Mouse (Mus musculus): ENCODE measurements around the gene Hoxc9.

The Hoxc9 gene

GRCm38 (mm10) chr15:102998608-102999182 lies 22.5 kb downstream of the Hoxc9 start:
- no peak for DNase-seq (ENCODE audit: low spot score in 2 of 2)

- DNase-seq (ENCODE audit: low spot score in 2 of 2), result peak; percentile 68 to 70
Observed at GRCm38 (mm10) chr15:102999183-102999831, 23.1 kb downstream of the Hoxc9 start.

- no peak for DNase-seq (ENCODE audit: low spot score in 2 of 2)
Observed at GRCm38 (mm10) chr15:102999955-103000354, 23.7 kb downstream of the Hoxc9 start.

GRCm38 (mm10) chr15:103000501-103000901 lies 24.3 kb downstream of the Hoxc9 start:
- DNase-seq (ENCODE audit: low spot score in 2 of 2), result no peak

DNA sequence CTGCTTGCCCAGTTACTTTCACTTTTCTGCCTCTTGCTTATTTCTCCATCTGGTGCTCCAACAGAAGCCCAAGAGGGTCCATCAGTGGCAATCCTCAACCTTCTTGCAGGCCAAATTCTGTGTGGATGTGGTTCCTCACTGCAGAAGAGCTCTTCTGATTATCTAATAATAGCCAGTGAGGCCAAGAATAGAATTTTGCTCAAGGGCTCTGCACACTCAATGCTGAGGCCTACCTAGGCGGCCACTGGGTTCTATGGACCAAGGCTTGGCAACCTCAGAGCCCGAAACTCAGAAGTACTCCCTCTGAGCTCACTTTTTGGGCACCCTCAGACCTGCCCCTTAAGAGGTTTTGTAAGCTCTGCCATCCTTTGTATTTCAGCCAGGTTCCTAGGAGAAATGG lies 25.1 kb downstream of the Hoxc9 start:
- DNase-seq (ENCODE audit: low spot score in 2 of 2), result no peak

GRCm38 (mm10) chr15:103002156-103002555 lies 25.9 kb downstream of the Hoxc9 start:
- no peak for DNase-seq (ENCODE audit: low spot score in 2 of 2)

DNA sequence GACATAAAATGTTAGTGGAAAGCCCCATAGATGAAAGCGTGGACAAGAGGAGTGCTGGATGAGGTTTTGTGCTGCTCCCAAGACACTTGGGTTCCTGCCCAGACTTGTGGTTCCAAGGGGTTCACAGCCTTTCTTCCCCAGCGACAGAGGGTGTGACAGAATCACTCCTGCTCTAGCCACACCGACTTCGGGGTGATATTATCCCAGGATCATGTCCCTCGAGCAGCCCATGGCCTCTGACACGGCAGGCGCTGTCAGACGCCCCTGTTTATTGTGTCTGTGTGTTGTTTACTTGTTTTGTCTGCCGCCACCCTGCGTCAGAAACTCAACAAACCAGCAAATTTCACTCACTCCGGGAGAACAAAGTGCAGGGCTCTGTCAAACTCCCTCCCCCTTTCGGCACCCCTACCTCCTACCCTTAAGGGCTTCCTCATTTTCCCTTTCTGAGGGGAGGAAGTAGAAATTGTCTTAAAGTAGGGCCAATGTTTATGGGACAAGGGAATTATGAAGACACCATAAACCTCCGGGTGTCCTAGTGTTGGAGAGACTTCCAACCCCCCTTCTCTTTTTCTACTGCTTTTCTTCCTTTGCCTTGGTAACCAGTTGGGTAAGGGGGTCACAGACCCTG lies 26.7 kb downstream of the Hoxc9 start:
- DNase-seq (ENCODE audit: low spot score in 2 of 2), result no peak

DNA sequence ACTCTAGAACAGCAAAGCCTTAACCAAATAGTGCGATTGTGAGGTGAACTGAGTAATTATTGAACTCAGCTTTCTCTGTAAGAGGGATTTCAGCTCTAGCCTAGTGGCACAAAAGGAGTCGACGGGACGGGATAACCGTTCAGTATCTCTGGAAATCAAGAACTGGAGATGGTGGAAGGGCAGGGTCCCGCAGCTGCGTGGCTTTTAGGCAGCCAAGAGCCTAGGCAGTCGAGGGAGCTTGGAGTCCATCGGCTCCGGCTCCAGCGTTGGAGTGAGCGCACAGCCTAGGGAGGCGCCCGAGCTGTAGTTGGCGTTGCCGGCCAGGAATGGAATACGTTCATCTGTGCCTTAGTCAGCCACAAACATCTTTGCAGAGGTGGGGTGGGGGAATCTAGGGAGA lies 29.1 kb downstream of the Hoxc9 start:
- no peak for DNase-seq (ENCODE audit: low spot score in 2 of 2)

- DNase-seq (ENCODE audit: low spot score in 2 of 2), result no peak
Observed at GRCm38 (mm10) chr15:103005797-103006196, 29.6 kb downstream of the Hoxc9 start.

DNA sequence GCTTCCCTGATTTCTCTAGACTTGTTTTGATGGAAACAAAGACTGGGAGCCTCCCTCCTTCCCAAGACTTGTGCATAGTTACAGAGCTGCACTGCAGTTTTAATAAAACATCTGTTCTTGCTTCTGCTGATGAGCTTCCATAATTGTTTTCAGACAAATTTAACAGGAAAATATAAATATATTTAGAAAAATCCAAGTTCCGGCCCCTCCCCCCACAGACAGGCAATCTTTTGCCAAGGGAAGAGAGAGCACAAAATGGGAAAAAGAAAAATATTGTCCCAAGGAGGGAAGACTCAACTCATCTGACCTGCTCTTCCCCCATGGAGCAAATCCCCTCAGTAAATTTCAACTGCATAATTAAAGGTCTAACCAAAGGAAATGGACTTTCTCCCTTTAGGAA lies 30.1 kb downstream of the Hoxc9 start:
- DNase-seq (ENCODE audit: low spot score in 2 of 2), result no peak

GRCm38 (mm10) chr15:103009265-103010111 lies 33.2 kb downstream of the Hoxc9 start:
- DNase-seq (ENCODE audit: low spot score in 2 of 2), result no peak

- DNase-seq (ENCODE audit: low spot score in 2 of 2), result no peak
Observed at GRCm38 (mm10) chr15:103010112-103010846, 34.0 kb downstream of the Hoxc9 start.

- no peak for DNase-seq (ENCODE audit: low spot score in 2 of 2)
Observed at GRCm38 (mm10) chr15:103010847-103011555, 34.8 kb downstream of the Hoxc9 start.

GRCm38 (mm10) chr15:103011928-103012486 lies 35.8 kb downstream of the Hoxc9 start:
- no peak for DNase-seq (ENCODE audit: low spot score in 2 of 2)

- peak in 1 of 2 experiments; percentile 21 for DNase-seq (ENCODE audit: low spot score in 2 of 2)
Observed at GRCm38 (mm10) chr15:103013238-103013984, 37.2 kb downstream of the Hoxc9 start.

DNA sequence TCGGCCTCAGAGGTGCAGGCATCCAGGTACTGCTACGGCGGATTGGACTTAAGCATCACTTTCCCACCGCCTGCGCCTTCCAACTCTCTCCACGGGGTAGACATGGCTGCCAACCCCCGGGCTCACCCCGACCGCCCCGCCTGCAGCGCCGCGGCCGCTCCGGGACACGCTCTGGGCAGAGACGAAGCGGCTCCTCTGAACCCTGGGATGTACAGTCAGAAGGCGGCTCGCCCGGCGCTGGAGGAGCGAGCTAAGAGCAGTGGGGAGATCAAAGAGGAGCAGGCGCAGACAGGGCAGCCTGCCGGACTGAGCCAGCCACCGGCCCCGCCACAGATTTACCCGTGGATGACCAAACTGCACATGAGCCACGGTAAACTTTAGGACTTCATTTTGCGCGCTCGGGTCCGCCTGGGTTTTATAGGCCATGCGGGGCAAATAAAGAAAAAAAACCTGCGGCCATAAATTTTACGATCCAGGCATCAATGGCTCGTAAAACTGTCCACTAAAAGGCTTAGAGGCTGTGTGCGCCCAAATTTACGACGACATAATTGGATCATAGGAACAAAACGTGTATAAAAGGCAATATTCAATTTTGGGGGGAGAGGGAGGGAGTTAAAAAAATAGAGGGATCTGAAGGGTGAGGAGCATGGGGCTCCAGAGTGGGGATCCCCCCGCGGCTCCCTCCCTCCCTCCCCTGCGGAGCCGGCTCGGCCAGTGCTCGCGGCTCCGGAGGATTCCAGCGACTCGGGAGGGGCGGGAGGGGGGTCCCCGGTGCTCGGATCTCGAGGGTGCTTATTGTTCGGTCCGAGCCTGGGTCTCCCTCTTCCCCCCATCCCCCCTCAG lies 38.1 kb downstream of the Hoxc9 start:
- DNase-seq (ENCODE audit: low spot score in 2 of 2), result no peak

DNA sequence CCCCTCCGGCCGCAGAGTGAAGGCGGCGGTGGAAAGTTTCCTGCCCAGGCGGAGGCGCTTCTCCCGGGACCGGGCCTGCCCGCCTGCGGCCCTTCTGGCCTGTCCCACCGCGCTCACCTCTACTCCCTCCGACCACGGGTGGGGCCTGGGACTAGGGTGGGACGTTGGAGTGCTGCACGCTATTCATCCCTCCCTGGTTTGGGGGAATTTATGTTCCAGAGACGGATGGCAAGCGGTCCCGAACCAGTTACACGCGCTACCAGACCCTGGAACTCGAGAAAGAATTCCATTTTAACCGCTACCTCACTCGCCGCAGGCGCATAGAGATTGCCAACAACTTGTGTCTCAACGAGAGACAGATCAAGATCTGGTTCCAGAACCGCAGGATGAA lies 38.8 kb downstream of the Hoxc9 start:
- no peak for DNase-seq (ENCODE audit: low spot score in 2 of 2)

- no peak for DNase-seq (ENCODE audit: low spot score in 2 of 2)
Observed at GRCm38 (mm10) chr15:103015406-103016166, 39.3 kb downstream of the Hoxc9 start.

All from heart, adult 9 months (tissue).